Mouse (Mus musculus): ENCODE measurements around the gene Hnrnpll.

DNA sequence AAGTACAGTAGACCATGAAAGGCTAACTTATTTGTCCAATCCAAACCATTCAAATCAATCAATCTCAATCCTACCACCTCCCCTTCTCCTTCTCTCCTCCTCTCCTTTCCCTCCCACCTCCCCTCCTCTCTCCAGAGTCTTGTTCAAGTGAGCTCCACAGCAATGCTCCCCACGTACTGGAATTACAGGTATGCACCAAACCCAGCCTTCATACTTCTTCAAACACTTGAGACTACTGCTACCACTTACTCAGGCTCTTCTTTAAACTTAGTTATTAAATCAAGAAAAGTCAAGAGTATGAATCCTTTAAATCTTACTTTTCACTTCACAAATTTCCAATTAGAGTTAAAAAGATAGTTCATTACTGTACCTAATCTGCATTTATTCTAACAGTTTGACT, 3.6 kb downstream of the Hnrnpll start:
- TF ChIP-seq POLR2A (IDR thresholded peaks at IDR 0.05; ENCODE audit: control insufficient read depth, low read depth, low read length), result no peak
- no peak for TF ChIP-seq CTCF (IDR thresholded peaks at IDR 0.05; ENCODE audit: control insufficient read depth, insufficient read depth, insufficient replicate concordance, low read depth, low read length)
